Comparison of ENCODE assay signal across 16 mouse cellular contexts in the genomic region with DNA sequence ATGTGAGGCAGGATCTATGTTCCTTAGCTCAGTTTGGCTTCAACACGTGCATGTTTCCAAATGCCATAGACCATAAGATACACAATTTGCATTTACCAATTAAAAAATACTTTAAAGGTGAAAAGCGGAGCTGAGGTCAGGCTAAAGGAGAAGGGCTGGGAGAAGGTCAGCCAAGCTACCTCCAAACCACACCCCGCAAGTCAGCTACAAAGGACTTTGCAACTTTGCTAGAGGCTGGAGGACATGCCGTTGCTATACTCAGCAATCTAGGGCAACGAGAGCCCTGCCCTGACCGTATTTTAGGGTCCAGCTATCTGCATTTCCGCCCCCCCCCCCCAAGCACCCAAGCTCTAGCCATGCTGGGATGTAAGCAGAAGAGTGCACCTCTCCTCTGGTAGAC.
"Had no signal": no experiment of that assay in that cellular context is flagged by ENCODE, and none has a peak within 500 bp of the region (broad histone marks: within the 10 kb centered on the region; RNA-seq: fewer than 3 reads in every experiment).

No protein-coding gene starts in this region.

- DNase-seq: lung, embryonic 14.5 days; lung, postnatal 10 days; midbrain, embryonic 14.5 days; retina, postnatal 1 day; right cerebral cortex, adult 18-20 months; right cerebral cortex, postnatal 25 days; right cerebral cortex, postnatal 4 days; spleen, adult 18-20 months; thymus, adult 18-20 months; thymus, postnatal 14 days; thymus, postnatal 36 days had no signal

- H3K4me1 ChIP-seq: midbrain, embryonic 12.5 days; neural tube, embryonic 15.5 days had no signal

- H3K9me3 ChIP-seq: midbrain, embryonic 10.5 days; midbrain, embryonic 12.5 days; neural tube, embryonic 13.5 days; neural tube, embryonic 15.5 days had no signal

- H3K27ac ChIP-seq: midbrain, embryonic 10.5 days; midbrain, embryonic 12.5 days; neural tube, embryonic 13.5 days; neural tube, embryonic 15.5 days had no signal

- H3K36me3 ChIP-seq: midbrain, embryonic 10.5 days; midbrain, embryonic 12.5 days; neural tube, embryonic 13.5 days; neural tube, embryonic 15.5 days had no signal

- H3K4me3 ChIP-seq: midbrain, embryonic 10.5 days; midbrain, embryonic 12.5 days; myocyte; neural tube, embryonic 13.5 days; neural tube, embryonic 15.5 days had no signal

- H3K27me3 ChIP-seq: midbrain, embryonic 12.5 days; neural tube, embryonic 13.5 days; neural tube, embryonic 15.5 days had no signal
